Mouse (Mus musculus) hindbrain, embryonic 12.5 days (tissue): Measurements from ENCODE around the gene Tex2. TPM values are rescaled to one million over a fixed set of nuclear protein-coding genes. Genes with fewer than 3 reads are reported as not detected.

Experiments used
- ATAC-seq: fragments of 200-750 bp; cut with Nextera tagmentation; 2 replicates; pipeline ENCODE4 v1.8.0; 2017; ENCODE audit warnings: moderate TSS enrichment; ENCODE audit not compliant: low FRiP score
- H3K27ac ChIP-seq: fragments of 300-500 bp; sonication (generic); 2 replicates; pipeline ENCODE4 v1.5.1; 2016; ENCODE audit warnings: mild to moderate bottlenecking
- H3K27me3 ChIP-seq: fragments of 300-500 bp; sonication (generic); 2 replicates; pipeline ENCODE4 v1.6.1; 2016; ENCODE audit warnings: mild to moderate bottlenecking
- H3K36me3 ChIP-seq: fragments of 300-500 bp; sonication (generic); 2 replicates; pipeline ENCODE4 v1.6.1; 2016; ENCODE audit warnings: mild to moderate bottlenecking
- H3K4me1 ChIP-seq: fragments of 300-500 bp; sonication (generic); 2 replicates; pipeline ENCODE4 v1.6.1; 2016
- H3K4me2 ChIP-seq: fragments of 300-500 bp; sonication (generic); replicated peaks from 2 replicates; pipeline ENCODE4 v1.6.1; 2016; ENCODE audit warnings: mild to moderate bottlenecking
- H3K4me3 ChIP-seq: fragments of 300-500 bp; sonication (generic); 2 replicates; pipeline ENCODE4 v1.5.1; 2016; ENCODE audit warnings: mild to moderate bottlenecking
- H3K9ac ChIP-seq: fragments of 300-500 bp; sonication (generic); 2 replicates; pipeline ENCODE4 v1.6.1; 2016; ENCODE audit warnings: mild to moderate bottlenecking, moderate library complexity
- H3K9me3 ChIP-seq: fragments of 300-500 bp; sonication (generic); replicated peaks from 2 replicates; pipeline ENCODE4 v1.6.1; 2016; ENCODE audit warnings: mild to moderate bottlenecking
- WGBS: fragments of 180-500 bp; shearing (Covaris S2); methylation state at CpG from one replicate; pipeline ENCODE4 v1.1.7; 2016; 5-methylcytosine and 5-hydroxymethylcytosine counted together
- polyA plus RNA-seq: library from polyadenylated mRNA; unstranded; fragments of >200 nt; fragmentation: Nextera tagmentation; extraction: Ambion mirVana; gene quantifications from 2 replicates; pipeline ENCODE4 v1.2.1, GENCODE M21; 2016

Gene Tex2
- polyA plus RNA-seq, 1 experiment from 2014 or later, result 13.3 TPM

DNA sequence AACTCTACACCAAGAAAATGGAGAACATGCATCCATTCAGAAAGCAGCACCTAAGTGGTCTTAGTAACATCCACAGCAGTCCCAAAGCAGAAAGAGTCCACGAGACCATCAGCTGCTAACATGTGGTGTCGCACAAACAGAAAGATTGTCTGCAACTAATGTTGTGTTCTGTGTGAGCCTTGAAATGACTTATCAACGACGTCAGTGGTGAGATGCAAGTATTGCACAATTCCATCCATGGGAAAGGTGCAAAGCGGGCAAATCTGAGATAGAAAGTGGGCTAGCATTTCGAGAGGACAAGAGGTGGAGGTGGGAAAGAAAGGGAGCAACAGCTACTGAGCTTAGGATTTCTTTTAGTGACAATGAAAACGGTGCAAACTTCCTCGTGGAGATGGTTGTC, 130.4 kb downstream of the Tex2 start:
- 93% methylated on average over 8 of the region's 8 CpGs for WGBS
- Histone ChIP-seq H3K36me3 (no peaks in the 10 kb centered on the region), H3K9ac (no peak overlapping the region), H3K27ac (no peak overlapping the region), H3K4me1 (peaks cover 11% of the 10 kb centered on the region; the same call in 1 of the 2 replicates), H3K4me3 (no peak overlapping the region), H3K27me3 (no peaks in the 10 kb centered on the region), H3K9me3 (no peaks in the 10 kb centered on the region), H3K4me2 (no peak overlapping the region)
- ATAC-seq, result no peak

DNA sequence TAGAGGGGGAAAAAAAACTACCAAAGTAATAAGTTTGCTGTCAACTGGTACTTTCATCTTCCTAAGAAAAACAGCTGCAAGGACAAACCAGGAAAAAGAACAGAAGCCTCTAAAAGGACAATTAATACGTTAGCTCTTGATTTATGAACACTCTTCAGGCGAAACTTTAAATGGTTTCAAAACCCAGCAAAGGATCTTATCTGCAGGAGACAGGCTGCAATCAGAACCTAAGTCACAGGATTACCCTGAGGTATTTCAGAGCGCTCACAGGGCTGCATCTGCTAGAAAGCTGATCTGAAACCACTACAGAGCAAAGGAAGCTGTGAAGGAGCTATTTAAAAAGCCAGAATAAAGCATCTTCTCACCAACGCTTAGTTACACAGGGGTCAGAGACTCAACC, 131.6 kb downstream of the Tex2 start:
- no peak for ATAC-seq
- Histone ChIP-seq H3K4me2 (no peak overlapping the region), H3K27ac (no peak overlapping the region), H3K4me3 (no peak overlapping the region), H3K9me3 (no peaks in the 10 kb centered on the region), H3K27me3 (no peaks in the 10 kb centered on the region), H3K36me3 (no peaks in the 10 kb centered on the region), H3K4me1 (peaks cover 11% of the 10 kb centered on the region; the same call in 1 of the 2 replicates), H3K9ac (no peak overlapping the region)
- 86% methylated on average over 4 of the region's 4 CpGs for WGBS

DNA sequence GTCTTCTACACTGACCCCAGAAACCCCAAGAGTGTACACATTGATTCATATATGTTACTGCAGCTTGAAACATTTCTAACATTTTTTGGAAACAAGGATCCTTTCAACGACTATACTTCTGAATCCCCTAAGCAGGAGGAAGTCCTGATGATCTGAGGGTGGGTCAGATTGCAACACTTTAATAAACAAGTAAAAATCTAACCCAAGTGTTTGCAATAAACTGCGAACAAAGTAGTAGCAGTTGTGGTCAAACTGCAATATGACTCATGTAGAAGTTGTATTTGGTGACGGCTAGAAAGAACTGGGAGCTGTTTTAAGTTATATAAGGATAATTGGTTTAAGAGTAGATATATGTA, 132.7 kb downstream of the Tex2 start:
- 0 out of 2 replicates have a peak, but pooled peaks cover 5% of the 10 kb centered on the region for H3K4me1 ChIP-seq
- 86% methylated on average over 3 of the region's 3 CpGs for WGBS
- no peak overlapping the region for H3K4me2 ChIP-seq
- ATAC-seq, result no peak
- no peaks in the 10 kb centered on the region for H3K36me3 ChIP-seq
- no peak overlapping the region for H3K4me3 ChIP-seq
- H3K27ac ChIP-seq, result no peak overlapping the region
- H3K27me3 ChIP-seq, result no peaks in the 10 kb centered on the region
- H3K9ac ChIP-seq, result no peak overlapping the region
- no peaks in the 10 kb centered on the region for H3K9me3 ChIP-seq

DNA sequence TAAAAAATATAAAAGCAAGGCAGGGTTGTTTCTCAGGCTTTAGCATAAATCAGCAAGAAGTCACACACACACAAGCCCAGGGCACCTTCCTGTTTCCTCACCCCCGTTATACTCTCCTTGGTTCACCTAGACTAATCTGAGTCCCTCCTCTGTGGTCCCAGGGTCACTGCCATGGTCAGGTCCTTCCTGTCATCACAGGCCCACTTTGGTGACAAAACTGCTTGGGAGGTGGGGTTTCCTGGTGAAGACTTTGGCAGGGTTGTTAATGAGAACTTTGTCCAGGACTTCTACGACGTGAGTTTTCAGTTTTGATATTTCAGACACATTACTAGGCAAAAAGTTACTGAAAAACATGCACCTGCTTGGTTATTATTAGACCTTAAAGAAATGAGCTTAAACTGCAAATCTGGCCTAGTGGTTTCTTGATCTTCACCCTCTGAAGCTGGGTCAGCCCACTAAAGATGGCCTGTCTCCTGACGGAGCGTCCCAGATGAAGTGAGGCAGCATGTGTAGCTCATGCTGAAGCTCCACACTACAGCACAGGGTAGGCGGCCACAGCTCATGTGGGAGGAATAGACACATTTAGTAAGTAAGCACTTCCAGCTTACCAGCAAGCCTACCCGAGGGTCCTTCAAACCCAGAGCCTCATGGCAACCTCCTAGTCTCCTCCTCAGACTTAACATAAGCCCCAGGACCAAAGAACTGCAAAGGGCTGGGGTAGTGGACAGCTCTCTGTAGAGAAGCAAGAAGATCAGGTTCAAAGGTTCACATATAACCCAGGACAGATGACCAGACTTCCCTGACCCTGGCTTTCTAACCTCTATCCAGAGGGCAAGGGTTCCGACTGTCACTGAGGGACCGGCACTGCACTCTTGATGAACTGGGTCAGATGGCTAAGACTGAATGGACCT, 133.3 kb downstream of the Tex2 start:
- no peak for ATAC-seq
- Histone ChIP-seq H3K9me3 (no peaks in the 10 kb centered on the region), H3K4me3 (no peak overlapping the region), H3K4me2 (no peak overlapping the region), H3K27me3 (no peaks in the 10 kb centered on the region), H3K9ac (no peak overlapping the region), H3K4me1 (0 out of 2 replicates have a peak, but pooled peaks cover 5% of the 10 kb centered on the region), H3K27ac (no peak overlapping the region), H3K36me3 (no peaks in the 10 kb centered on the region)
- WGBS, result 82% methylated on average over 9 of the region's 9 CpGs

DNA sequence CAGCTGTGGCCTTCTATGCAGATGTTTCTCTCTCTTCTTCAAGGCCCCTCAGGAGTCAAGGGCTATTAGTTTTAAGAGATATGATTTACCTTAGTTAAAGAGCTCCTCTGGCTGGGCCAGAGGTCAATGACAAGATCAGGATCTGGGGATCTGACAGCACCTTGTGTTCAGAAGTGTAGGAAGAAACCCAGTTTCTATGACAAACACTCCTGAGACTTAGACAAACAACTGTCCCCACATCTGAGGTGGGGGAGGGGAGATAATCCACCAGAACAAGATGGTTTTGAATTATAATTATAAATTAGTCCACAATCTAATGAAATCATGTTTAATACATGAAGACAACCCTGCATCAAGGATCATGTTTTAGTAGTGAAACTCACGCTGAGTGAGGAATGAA, 134.5 kb downstream of the Tex2 start:
- H3K9me3 ChIP-seq, result no peaks in the 10 kb centered on the region
- H3K4me2 ChIP-seq, result no peak overlapping the region
- no peaks in the 10 kb centered on the region for H3K36me3 ChIP-seq
- no peak overlapping the region for H3K4me3 ChIP-seq
- 30% methylated on average over 1 of the region's 1 CpGs for WGBS
- H3K4me1 ChIP-seq, result 0 out of 2 replicates have a peak, but pooled peaks cover 5% of the 10 kb centered on the region
- ATAC-seq, result no peak
- H3K9ac ChIP-seq, result no peak overlapping the region
- no peaks in the 10 kb centered on the region for H3K27me3 ChIP-seq
- no peak overlapping the region for H3K27ac ChIP-seq

DNA sequence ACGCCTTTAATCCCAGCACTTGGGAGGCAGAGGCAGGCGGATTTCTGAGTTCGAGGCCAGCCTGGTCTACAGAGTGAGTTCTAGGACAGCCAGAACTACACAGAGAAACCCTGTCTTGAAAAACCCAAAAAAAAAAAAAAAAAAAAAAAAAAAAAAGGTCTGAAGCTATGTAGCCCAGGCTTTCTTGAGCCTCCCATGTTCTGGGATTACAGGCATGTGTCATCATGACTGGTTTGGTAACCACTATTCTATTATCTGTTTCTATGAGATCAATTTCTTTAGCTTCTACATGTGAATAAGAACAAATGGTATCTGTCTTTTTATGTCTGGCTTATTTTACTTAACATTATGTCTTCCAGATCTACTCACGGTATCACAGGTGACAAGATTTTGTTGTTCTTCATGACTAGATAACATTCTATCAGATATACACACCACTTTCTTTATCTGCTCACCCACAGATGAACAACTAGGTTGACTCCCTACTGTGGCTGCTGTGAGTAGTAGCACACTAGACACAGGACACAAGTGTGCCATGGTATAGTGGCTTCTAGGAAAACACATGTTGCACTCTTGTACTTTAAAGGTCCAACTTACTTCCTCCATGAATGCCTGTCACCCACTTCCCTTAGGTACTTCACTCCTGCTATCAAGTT, 135.6 kb downstream of the Tex2 start:
- H3K4me2 ChIP-seq, result no peak overlapping the region
- 93% methylated on average over 4 of the region's 4 CpGs for WGBS
- H3K27ac ChIP-seq, result no peak overlapping the region
- 0 out of 2 replicates have a peak, but pooled peaks cover 5% of the 10 kb centered on the region for H3K4me1 ChIP-seq
- no peaks in the 10 kb centered on the region for H3K9me3 ChIP-seq
- H3K36me3 ChIP-seq, result no peaks in the 10 kb centered on the region
- no peaks in the 10 kb centered on the region for H3K27me3 ChIP-seq
- no peak overlapping the region for H3K9ac ChIP-seq
- no peak overlapping the region for H3K4me3 ChIP-seq
- no peak for ATAC-seq

DNA sequence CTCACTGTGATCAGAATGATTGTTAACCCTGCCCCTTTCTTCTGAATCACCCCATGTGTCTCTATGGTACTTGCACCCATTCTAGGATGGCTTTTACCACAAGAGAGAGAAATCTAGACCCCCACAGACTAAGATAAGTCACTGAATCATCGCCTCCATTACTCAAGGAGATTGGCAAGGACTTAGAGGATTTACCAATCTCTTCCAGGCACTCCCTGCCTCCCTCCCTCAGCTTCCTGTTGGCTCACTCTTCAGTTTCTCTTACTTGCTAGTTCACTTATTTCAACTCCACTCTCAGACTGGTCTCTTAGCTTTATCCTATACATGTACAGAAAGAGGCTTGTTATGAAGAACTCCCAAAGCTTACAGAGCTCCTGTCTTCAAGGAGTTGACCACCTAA, 137.9 kb downstream of the Tex2 start:
- Histone ChIP-seq H3K4me3 (no peak overlapping the region), H3K4me1 (0 out of 2 replicates have a peak, but pooled peaks cover 5% of the 10 kb centered on the region), H3K36me3 (no peaks in the 10 kb centered on the region), H3K4me2 (no peak overlapping the region), H3K27ac (no peak overlapping the region), H3K27me3 (no peaks in the 10 kb centered on the region), H3K9me3 (no peaks in the 10 kb centered on the region), H3K9ac (no peak overlapping the region)
- 97% methylated on average over 1 of the region's 1 CpGs for WGBS
- ATAC-seq, result no peak

DNA sequence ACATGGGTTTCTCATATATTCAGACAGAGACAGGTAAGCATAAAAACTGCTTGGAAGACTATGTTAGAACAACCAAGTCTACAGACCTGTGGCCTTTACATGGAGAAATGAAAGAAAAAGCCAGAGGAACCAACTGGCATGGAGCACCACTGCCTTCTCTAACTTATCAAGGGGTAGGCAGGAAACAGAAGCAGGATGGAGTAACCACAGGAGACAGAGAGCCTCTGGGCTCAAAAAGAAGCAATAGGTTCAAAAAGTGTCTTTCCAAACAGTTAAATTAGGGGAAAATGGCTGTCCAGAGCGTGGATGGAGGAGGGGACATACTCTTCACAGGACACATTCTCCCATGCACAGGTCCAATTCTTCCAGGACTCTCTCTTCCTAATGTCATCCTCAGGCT, 141.6 kb downstream of the Tex2 start:
- H3K9me3 ChIP-seq, result no peaks in the 10 kb centered on the region

DNA sequence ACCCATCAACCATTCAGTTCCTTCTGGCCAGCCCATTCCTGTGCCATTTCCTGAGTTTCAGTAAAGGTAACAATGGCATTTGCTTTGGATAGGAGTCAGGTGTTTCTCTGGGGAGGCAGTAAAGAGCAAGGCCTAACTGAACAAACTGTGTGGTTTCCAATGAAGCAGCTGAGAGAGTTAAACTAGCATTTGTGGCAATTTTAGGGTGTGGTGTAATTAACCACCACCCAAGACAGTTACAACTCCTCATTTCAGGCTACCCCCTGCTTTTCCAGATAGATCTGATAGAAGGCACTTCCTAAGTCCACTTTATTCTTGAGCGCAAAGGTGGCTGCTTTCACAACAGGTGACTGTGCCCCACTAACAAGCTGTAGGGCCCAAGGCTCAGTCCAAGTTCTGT, 144.7 kb downstream of the Tex2 start:
- no peak overlapping the region for H3K4me2 ChIP-seq
- no peak overlapping the region for H3K27ac ChIP-seq
- H3K4me1 ChIP-seq, result no peaks in the 10 kb centered on the region
- 97% methylated on average over 1 of the region's 1 CpGs for WGBS
- ATAC-seq, result no peak
- no peak overlapping the region for H3K9ac ChIP-seq
- H3K4me3 ChIP-seq, result no peak overlapping the region
- no peaks in the 10 kb centered on the region for H3K9me3 ChIP-seq
- H3K27me3 ChIP-seq, result no peaks in the 10 kb centered on the region
- no peaks in the 10 kb centered on the region for H3K36me3 ChIP-seq

More for the DNA sequence above, 141.6 kb downstream of the Tex2 start:
- Histone ChIP-seq H3K27ac (no peak overlapping the region), H3K27me3 (no peaks in the 10 kb centered on the region), H3K9ac (no peak overlapping the region), H3K4me2 (no peak overlapping the region), H3K36me3 (no peaks in the 10 kb centered on the region), H3K4me1 (no peaks in the 10 kb centered on the region), H3K4me3 (no peak overlapping the region)
- 96% methylated on average over 1 of the region's 1 CpGs for WGBS
- ATAC-seq, result no peak

DNA sequence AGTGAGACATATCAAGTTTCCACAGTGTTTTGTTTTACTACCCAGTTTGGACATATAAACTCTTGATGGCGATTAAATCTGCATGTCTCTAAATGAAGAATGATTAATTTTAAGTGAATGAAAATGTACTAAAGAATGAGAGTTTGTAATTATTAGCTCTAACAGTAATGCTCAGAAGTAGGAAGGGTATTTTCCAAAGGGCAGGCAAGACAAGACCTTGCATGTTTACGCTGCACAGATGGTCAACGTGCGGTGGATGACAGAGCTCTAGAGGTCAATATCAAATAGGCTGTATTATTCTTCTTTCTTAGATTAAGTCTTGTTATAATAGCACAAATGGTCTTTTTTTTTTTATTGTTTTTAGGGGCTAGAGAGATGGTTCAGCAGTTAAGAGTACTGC, 147.3 kb downstream of the Tex2 start:
- Histone ChIP-seq H3K4me2 (no peak overlapping the region), H3K4me3 (no peak overlapping the region), H3K27me3 (no peaks in the 10 kb centered on the region), H3K4me1 (no peaks in the 10 kb centered on the region), H3K27ac (no peak overlapping the region), H3K36me3 (no peaks in the 10 kb centered on the region), H3K9ac (no peak overlapping the region), H3K9me3 (no peaks in the 10 kb centered on the region)
- 92% methylated on average over 4 of the region's 4 CpGs for WGBS
- no peak for ATAC-seq

DNA sequence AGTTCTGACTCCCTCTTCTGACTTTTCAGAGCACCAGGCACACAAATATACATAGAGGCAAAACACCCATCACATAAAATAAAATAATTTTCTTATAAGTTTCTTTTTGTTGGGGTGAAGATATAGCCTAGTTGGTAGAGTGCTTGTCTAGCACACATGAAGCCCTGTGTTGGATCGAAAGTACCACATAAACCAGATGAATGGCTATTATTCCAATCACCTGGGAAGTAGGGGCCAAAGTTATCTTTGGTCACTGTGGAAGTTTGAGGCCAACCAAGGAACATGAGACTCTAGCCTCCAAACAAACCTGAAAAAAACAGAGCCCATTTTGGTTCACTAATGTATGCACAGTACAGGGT, 147.7 kb downstream of the Tex2 start:
- no peak overlapping the region for H3K27ac ChIP-seq
- no peaks in the 10 kb centered on the region for H3K36me3 ChIP-seq
- no peaks in the 10 kb centered on the region for H3K4me1 ChIP-seq
- no peaks in the 10 kb centered on the region for H3K9me3 ChIP-seq
- no peaks in the 10 kb centered on the region for H3K27me3 ChIP-seq
- WGBS, result 84% methylated on average over 1 of the region's 1 CpGs
- ATAC-seq, result no peak
- H3K4me3 ChIP-seq, result no peak overlapping the region
- H3K4me2 ChIP-seq, result no peak overlapping the region
- no peak overlapping the region for H3K9ac ChIP-seq

DNA sequence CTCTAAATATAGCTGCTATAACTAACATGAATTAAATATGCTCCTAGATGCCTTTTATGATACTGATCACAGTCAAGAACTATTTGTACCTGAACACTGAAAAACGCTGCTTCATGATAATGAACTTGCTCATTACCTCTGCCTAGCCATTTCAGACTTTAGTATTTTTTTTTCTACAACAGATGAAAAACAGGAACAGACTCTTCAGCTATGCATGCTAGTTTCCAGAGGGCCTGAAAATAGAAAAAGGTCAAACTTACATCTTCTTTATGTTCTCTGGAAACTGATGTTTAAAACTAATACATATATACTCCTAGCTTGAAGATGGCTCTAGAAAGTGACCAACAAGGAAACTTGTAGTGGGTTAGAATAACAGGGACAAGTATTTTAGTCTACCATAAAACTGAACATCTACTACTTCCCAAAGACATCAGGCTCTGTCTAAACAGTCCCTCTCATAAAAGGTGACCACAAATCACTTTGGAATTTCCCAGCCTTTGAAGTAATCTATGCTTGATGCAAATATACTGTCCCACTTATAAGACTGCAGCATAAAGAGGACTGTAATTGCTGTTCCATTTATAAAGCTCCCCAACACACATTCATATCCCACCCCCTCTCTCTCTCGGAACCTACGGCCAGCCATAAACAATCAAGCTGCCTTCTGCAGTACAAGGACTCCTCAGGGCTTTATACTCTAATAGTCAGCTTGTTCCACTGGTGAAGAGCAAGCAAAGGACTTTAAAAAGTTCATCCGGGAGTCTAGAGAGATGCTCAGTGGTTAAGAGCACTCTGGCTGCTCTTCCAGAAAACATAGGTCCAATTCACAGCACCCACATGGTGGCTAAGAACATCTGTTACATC, 148.3 kb downstream of the Tex2 start:
- Histone ChIP-seq H3K27ac (no peak overlapping the region), H3K9me3 (no peaks in the 10 kb centered on the region), H3K27me3 (no peaks in the 10 kb centered on the region), H3K36me3 (no peaks in the 10 kb centered on the region), H3K4me2 (no peak overlapping the region), H3K4me3 (no peak overlapping the region), H3K4me1 (no peaks in the 10 kb centered on the region), H3K9ac (no peak overlapping the region)
- 86% methylated on average over 4 of the region's 4 CpGs for WGBS
- ATAC-seq, result no peak
